Mouse (Mus musculus) CD4-positive, CD25-positive, alpha-beta regulatory T cell, adult 2 months (primary cell): Measurements from ENCODE around the gene Mtfmt.

Experiments
- DNase-seq: peaks from one replicate; pipeline ENCODE4 v3.0.0-alpha.2; 2012; ENCODE audit warnings: low read depth, low spot score

Gene Mtfmt

DNA sequence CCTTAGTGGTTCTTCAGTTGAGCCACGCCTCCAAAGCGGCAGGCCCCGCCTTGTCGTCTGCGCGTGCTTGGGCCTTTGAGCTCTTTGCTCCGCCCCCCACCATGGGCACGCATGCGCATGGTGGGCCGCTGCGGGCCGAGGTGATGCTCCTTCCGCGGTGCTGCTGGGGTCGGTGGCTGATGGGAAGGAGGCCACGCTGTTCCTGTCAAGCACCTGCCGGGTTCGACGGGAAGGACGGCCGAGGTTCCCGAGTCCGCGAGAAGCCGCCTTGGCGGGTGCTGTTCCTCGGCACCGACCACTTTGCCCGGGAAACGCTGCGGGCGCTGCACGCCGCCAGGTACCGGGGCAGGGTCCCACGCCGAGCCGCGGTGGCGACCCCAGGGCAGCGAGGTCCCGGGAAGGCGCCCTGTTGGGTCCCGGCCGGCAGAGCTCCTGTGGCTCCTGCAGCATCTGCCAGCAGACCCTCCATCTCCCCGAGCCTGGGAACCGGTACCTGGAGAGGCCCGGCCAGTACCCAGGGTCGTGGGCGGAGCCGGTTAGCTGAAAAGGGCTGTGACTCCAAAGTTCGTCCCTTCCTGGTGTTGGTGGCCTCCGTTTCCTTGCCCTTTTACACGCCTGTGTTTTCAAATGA, at the start of gene Mtfmt:
Gene Mtfmt (plus strand): TSS at position 112 of the 631 bp plus-strand sequence.
- DNase-seq, result peak; percentile 99

- no peak for DNase-seq
These were observed 49.0 kb upstream of the Mtfmt start for GRCm38 (mm10) chr9:65386373-65387140.

DNA sequence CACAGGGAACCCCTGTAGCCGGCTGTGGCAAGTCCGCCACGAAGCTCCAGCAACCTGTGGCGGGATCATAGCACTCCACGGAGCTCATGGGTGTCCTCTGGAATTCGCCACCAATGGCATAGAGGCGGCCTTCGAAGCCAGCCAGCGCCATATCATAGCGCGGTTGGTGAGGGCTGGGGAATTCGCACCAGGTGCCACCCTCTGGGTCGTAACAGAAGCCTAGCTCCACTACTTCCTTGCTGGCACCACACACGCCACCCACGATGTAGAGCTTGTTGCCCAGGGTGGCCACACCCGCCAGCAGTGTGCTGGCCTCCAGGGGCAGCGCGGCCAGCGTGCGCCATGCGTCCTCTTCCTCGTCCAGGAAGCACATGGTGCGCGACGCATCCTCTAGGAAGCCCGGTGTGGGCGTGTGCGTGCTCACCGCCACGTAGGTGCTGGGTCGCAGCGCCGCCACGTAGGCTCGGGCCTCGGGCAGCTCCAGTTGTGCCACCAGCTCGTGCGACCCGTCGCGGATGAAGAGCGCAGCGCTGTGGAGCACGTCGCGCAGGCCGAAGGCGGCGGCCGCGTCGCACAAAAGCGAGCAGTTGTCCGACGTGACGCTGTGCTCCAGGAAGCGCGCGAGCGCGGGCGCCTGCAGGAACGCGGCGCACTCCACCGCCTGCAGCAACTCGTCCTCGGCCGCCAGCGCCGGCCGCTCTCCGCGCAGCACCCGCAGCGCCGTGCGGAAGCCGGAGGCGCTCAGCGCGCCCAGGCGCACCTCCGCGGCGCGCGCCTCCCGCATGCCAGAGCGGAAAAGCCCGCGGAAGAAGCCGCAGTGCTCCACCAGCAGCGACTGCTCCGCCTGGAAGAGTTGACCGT, 44.6 kb upstream of the Mtfmt start:
- peak; percentile 4 for DNase-seq

- no peak for DNase-seq
These were observed 44.0 kb upstream of the Mtfmt start, which contains the start of gene Kbtbd13 for GRCm38 (mm10) chr9:65391613-65391964. Gene Kbtbd13, minus strand, starts transcription at chr9:65391652.

- peak; percentile 71 for DNase-seq
These were observed 42.8 kb upstream of the Mtfmt start for GRCm38 (mm10) chr9:65392638-65393364.

DNA sequence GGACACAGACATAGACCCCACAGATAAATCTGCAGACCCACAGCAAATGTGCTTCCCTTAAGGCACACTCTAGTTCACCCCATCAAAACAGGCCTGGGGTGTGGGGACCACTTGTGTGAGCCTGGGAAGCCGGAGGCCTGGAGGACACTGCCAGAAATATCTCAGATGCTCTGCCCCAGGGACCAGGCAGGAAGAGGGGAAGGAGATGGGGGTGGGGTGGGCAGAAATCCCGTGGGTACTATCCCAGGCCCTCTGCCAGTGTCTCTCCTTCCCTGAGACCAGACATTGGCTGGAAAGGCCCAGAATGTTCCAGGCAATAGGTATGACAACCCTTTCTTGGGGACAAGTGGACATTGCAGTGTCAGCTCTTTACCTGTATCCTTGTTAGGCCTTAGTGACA, 42.0 kb upstream of the Mtfmt start:
- no peak for DNase-seq

DNA sequence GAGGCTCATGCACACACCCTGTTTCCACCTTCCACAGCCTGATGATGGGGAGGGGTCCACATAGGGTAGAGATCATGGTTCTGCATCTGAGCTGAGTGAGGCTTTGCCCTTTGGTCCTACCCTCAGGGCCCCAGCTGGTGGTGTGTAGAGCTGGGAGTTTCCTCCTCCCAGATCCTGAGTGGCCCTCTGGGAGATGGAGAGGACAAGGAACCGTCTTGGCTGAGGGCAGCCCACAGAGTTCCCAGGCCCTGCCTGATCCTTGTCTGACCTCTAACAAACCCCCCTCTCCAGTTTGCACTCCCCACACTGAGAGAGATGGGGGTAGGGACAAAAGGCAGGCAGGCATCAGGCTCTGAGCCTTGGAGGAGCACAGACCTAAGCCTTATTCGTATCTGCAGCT, 41.2 kb upstream of the Mtfmt start:
- no peak for DNase-seq

- peak; percentile 53 for DNase-seq
These were observed 37.3 kb upstream of the Mtfmt start, which contains the start of gene Rasl12 for GRCm38 (mm10) chr9:65398279-65398678. Gene Rasl12, plus strand, starts transcription at chr9:65398506.

DNA sequence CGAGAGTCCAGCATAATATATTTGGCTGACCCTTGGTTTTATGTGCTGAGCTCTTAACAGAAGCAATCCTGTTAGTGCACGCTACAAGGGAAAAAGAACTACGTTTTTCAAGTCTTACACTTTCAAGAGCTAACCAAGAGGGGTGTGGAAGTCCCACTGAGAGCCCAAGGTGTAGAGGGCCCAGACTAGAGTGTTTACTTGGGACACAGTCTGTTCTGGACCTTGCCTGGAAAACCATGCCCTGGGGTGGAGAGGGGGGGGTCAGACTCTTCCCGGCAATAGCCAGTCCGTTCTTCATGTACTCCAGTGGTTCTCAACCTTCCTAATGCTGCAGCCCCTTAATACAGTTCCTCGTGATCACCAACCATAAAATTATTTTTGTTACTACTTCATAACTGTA, 35.6 kb upstream of the Mtfmt start:
- no peak for DNase-seq

DNA sequence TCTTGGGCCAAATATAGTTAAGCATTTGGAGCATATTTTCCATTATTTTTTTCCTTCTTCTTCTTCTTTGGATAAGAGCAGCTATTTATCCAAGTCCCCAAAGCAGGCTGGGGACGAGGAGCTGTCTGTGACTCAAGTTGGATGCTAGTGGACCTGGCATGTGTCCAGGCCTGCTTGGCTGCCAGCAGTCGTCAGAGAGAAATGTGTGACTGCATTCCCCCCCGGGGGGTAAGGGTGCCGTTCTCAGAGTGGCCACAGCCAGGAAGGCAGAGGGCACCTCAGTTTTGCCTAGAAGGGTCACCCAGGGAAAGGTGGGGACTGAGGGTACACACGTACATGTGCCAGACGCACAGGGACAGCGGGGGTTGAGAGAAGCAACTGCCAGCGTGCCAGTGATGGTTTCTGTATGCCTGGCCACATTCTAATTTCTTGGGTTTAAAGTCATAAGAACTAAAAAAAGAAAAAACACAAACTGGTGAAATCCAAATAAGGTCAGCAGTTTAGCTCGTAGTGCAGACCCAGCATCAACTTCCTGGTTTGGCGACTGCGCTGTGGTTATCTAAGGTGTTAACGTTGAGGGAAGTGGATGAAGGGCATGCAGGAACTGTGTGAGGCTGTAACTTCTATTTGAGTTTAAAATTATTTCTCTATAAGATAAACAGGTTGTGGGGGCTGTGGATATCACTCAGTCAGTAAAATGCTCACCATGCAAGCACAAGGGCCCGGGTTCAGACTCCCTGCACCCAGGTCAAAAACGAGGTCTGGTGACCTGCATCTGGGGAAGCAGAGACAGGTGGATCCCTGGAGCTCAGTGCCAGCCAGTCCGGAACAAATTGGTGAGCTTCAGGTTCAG, 31.0 kb upstream of the Mtfmt start:
- no peak for DNase-seq

GRCm38 (mm10) chr9:65405184-65405449, 30.5 kb upstream of the Mtfmt start:
- DNase-seq, result no peak

DNA sequence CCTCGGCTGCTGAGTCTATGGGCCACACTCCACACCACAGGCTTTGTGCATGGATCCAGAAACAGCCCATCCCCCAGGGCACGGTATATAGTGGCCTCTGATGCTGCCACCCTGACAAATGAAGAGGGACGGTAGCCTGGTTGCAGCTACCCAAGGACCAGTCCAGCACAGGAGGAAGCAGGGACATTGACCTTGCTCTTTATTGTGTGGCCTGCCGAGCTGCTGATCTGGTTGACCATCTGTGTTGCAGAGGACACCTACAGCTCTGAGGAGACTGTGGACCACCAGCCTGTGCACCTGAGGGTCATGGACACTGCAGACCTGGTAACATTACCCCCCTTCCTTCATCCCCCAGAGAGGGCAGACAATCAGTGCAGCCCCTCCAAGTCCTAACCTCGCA, 28.3 kb upstream of the Mtfmt start:
- DNase-seq, result no peak

- DNase-seq, result no peak
These were observed 27.7 kb upstream of the Mtfmt start for GRCm38 (mm10) chr9:65407861-65408260.

DNA sequence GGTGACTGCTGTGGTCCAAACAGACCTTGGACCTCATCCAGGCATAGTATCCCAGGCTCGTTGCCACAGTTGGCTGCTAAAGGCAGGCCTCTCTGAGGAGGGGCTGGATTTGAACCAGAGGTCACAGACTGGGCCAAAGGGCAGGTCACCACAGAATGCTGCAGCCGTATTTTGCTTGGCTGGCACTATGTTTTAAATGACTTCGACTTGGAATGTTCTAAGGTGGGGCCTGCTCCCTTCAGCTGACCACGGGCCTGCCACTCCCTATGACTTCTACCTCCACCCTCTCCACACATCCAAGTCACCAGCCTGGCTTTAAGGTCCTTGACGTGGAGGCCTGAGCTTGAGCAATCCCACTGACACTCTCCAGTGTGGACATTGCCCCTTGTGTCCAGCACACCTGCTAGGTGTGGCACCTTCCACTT, 26.7 kb upstream of the Mtfmt start:
- no peak for DNase-seq

DNA sequence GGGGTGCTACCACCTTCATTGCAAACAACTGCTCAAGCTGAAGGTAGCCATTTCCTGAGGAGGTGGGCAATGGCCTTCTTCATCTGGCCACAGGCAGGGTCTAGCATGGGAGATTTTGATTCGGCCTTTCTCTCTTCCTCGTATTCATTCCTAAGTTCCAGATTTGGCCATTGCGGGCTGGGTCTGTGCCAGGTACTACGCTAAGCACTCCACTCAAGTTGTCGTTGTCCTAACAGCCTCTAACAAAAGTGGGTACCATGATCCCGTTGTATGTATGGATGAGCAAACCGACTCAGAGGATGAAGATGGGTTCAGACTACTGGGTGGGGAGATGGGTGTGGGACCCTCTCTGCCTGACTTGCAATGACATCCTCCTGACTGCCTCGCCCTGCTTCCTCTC, 25.2 kb upstream of the Mtfmt start:
- no peak for DNase-seq

DNA sequence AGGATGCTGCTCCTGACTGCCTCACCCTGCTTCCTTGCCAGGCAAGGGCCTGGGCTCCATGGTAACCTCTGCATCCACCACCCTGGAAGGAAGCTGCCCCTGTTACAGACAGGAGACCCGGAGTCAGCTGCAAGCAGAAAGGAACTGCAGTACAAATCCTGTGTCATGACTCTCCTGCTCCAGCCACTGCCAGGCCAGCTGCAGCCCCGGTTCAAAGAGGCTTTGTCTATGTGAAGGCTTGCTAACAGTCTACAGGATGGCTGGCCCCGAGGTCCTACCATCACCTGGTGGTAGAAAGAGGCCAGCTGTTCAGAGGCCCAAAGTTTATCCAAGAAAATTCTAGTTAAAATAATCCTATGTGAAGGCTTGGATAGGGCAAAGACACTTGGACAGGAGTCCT, 24.3 kb upstream of the Mtfmt start:
- no peak for DNase-seq

- no peak for DNase-seq
These were observed 17.8 kb upstream of the Mtfmt start for GRCm38 (mm10) chr9:65417738-65418137.

DNA sequence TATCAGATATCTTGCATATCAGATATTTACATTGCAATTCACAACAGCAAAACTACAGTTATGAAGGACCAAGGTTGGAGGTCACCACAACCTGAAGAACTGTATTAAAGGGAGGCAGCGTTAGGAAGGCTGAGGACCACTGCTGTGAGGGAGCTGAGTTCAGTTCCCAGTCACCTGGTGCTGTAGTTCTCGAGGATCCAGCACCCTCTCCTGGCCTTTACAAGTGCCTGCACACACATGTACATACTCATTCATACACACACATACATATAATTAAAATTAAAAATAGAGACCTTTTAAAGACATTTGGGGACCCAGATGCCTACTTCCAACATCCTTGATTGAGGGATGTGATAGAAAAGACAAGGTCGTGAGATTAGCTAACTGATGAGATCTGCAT, 15.9 kb upstream of the Mtfmt start:
- DNase-seq, result no peak

- no peak for DNase-seq
These were observed 12.7 kb upstream of the Mtfmt start, which contains the start of gene Slc51b for GRCm38 (mm10) chr9:65422760-65423501. Gene Slc51b, minus strand, starts transcription at chr9:65422955.

DNA sequence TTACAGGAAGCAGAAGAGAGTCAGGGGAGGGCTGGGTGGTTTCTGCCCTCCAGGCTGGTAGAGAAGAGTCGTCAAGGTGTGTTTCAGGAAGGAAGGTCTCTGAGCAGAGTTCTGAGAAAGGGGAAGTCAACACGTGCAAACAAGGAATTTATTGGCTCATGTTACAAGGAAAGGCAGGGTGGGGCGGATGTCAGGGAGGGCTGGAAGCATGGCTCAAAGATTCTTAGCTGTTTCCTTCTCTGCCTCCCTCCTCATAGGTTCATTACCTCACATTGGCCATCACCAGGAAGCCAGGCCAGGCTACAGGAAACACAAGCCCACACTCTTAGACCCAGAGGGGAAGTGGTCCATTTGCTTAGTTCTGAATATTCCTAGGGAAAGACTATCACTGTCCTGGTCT, 11.2 kb upstream of the Mtfmt start:
- DNase-seq, result no peak
